Mouse (Mus musculus): Measurements from ENCODE around the gene Adgrb2.

Gene Adgrb2

DNA sequence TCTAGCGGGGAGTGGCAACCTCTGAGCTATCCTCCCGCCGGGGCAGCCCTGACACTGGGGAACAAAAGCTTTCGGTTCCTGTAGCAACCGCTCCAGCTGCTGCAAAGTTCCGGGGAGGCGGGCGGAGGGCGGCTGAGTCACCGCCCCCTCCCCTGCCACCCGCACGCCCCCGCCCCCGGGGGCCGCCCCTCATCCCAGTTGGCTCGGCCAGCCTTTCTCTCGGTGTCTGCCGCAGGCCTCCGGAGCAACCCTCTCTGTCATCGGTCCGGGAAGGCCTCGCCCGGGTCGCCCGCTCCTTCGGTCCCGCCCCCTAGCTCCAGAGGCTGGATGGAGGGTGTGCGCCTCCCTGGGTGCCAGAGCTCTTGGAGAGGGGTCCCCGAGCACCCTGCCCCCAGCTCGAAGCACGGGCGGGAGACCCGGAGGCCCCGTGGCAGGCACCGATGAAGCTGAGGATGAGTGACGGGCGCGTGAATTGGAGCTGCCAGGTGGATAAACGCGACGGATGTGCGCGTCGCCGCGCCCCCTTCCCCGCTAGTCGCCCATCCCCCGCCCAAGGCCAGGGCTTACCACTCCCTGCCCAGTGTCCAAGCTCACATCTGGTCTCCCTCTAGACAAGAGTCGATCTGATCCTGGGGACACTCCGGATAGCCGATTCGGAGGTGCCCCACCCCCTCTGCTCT is 3.3 kb downstream of the Adgrb2 start:
- DNase-seq, result no peak

DNA sequence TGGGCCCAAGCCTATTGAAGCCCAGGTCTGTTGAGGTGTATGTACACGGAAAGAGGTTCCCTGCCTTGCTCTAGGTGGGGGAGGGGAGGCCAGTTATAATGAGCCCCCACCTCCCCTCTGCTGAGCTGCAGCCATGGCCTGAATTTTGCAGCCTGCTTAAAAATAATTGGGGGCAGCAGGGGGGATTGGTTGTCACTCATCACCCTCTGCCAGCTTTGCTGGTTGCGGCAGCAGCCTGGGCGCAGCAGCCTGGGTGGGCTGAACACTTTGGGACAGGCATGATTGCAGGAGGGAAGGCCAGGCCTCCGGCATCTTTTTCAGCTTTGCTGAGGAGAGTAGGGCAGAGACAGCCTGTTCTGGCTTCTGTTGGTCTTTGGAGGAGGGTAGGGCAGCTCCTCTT is 5.3 kb downstream of the Adgrb2 start:
- DNase-seq, result no peak

DNA sequence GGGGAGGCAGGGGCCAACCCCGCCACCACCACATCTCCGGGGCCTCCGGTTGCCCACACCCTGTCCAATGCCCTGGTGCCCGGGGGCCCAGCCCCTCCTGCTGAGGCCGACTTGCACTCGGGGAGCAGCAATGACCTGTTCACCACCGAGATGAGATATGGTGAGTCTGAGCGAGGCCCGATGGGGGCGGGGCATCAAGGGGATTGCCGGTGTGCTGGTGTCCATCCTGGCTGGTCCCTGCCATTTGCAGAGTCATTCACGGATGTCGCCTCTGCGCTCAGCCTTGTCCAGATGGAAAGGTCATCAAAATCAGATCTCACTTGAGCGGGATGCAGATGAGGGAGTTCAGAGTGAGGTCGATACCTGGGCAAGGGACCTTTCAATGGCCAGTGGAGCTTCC is 8.1 kb downstream of the Adgrb2 start:
- no peak for DNase-seq

- DNase-seq, result no peak
Measured at GRCm38 (mm10) chr4:129993213-129993612, 8.5 kb downstream of the Adgrb2 start.

DNA sequence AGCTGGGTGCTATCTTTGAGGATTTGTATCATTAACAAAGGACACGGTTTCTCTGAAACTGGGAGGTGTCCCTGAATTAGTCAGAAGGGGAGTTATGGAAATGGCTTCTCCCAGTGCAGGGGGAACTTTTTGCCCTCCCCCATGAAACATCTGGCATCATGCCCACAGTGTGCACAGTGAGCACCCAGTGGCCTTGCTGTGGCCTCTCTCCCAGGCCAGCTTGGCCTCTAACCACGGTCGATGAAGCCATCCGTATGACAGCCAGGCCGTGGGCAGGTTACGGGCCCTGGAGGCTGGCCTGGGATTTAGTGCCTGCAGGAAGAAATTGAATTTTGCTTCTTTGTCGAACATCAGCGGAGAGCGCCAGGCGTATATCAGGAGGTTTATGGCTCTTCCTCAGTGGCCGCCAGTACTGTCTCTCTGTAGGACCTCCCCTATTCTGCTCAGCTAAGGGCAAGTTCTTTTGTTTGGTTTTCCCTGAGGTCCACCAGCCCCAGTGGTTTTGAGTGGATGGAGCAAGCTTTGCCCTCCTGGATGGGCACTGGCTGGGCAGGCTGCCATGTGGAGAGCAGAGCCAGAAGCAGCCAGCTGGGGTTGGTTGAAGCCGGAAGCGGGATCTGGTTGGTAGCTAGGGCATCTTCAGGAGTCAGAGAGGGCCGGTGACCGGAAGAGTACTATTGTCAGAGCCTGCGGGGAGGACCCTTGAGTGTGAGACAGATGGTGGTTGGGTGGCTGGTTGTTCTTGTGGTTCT is 9.4 kb downstream of the Adgrb2 start:
- DNase-seq, result no peak

DNA sequence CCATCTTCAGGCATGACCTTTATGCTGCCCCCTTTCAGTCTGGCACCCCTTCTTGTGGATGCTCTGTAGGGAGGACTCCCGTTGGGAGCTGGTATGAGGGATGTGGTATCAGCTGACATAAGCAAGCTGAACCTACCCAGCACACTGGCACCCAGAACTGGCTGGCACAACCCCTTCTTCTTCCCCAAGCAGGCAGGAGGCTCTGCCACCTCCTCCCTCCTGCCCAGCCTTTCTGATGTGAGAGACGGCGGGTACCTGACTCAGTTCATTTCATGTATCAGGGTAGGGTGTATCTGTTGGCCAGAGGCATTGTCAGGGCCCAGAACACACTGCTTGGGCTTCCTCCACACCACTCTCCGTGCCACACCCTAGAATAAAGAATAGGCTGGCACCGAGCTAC is 10.1 kb downstream of the Adgrb2 start:
- no peak for DNase-seq

GRCm38 (mm10) chr4:129995255-129995654 is 10.6 kb downstream of the Adgrb2 start:
- no peak for DNase-seq

DNA sequence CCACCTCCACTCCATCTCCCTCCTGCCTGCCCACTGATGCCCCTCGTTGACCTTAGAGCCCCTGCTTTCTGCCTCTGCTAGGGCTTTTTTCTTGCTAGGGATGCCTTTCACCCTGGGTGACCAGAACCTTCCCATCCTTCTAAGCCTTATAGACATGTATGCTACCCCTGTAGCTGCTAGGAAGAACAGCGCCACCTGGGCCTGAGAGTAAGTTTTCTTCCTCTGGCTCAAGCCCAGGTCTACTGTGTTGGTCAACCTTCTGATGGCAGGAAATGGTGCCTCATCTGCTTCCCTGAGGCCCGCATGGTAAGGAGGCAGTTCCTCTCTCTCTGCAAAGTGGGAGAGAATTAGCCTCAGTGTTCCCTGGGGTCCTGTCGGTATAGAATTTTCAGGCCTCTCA is 11.3 kb downstream of the Adgrb2 start:
- DNase-seq, result no peak

DNA sequence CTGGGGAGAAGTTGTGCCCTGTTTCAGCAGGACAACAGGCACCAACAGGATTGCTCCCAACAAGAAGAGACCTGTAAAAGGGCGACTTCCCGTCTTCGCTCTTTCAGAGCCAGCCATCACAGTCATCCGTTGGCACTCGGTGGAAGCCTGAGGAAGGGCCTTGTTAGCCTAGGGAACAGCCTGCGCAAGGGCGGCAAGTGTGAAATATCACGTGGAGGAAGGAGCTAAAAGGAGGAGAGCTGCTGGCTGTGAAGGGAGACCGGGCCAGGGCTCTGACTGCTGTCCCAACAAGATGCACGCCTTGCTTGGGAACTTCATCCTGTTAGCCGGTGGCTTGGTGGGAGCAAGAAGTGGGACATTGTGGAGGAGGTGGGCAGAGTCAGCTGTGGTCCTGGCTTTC is 13.5 kb downstream of the Adgrb2 start:
- no peak for DNase-seq

DNA sequence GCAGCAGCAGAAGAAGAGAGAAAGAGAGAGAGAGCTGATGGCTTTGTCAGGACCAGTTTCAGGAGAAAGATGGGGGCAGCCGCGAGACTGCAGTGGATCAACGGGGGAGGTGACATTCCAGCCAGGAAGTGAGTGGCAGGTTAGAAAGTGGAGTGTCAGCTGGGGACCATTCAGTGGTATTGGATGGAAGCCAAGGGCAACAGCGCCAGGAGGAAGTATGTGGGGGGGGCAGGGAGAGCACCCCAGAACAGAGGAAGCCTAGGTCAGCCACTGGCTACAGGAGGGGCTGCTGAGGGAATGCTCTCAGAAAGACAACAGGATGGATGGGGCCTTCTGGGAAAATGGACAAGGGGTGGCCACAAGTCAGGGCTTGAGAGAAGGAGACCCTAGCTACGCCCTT is 17.0 kb downstream of the Adgrb2 start:
- no peak for DNase-seq

DNA sequence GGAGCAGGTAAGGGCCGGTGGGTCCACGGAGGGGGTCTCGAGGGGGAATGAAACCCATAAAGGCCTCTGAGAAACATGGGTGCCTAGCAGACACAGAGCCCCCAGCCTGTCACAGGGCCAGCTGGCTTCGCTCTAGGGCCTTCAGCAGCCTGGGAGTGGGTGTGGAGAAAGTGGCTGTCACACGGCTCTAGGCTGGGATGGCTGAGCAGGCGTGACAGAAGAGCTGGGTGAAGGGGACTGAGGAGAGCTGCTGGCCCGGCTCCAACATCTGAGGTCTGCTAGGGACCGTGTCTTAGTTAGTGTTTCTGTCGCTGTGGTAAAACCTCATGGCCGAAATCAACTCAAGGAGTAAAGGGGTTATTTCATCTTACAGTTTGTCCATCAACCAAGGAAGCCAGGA is 17.5 kb downstream of the Adgrb2 start:
- DNase-seq, result no peak

DNA sequence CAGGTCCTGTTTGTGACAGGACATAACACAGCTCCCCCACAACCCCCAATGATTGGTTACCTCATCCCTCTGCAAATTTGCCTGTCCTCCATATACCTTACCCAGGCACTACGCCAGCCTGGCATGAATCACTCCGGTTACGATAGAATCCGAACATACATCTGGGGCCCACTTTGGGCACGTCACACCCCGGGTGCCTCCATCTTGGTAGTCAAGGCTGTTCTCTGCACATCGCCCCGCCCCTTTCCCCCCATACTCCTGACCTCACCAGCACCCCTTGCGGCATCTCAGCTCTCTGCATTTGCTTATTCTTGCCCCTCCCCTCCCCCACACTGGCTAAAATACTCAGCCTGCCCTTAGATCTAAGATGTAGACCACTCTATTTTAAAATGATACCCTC is 20.9 kb downstream of the Adgrb2 start:
- DNase-seq, result no peak

GRCm38 (mm10) chr4:130006533-130006932 is 21.9 kb downstream of the Adgrb2 start:
- DNase-seq, result no peak

GRCm38 (mm10) chr4:130009043-130009442 is 24.4 kb downstream of the Adgrb2 start:
- DNase-seq, result no peak

DNA sequence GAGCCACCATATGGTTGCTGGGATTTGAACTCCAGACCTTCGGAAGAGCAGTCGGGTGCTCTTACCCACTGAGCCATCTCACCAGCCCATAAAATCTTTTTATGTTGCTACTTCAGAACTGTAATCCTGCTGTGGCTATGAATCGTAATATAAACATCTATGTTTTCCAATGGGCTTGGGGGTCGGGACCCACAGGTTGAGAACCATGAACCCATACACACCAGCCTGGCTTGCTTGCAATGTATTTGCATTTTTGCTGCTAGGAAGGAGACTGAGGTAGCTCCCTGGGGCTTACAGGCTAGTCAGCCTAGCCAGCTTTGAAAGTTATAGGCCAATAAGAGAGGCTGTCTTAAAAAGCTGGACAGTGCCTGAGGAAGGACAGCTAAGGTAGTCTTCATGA is 26.1 kb downstream of the Adgrb2 start:
- DNase-seq, result no peak

DNA sequence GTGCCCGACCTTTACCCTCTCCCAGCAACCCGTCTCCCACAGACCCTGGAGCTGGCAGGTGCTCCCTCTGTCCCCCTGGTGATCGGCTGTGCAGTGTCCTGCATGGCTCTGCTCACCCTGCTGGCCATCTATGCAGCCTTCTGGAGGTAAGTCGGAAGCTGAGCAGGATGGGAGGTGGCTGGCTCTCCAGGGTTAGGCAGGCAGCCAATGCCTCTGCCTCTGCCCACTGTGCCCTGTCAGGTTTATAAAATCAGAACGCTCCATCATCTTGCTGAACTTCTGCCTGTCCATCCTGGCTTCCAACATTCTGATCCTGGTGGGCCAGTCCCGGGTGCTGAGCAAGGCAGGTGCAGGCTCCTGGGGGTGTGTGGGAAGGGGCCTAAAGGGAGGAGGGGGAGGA is 27.6 kb downstream of the Adgrb2 start:
- DNase-seq, result no peak

- DNase-seq, result no peak
Measured at GRCm38 (mm10) chr4:130013111-130013510, 28.4 kb downstream of the Adgrb2 start.

GRCm38 (mm10) chr4:130016010-130016409 is 31.3 kb downstream of the Adgrb2 start:
- DNase-seq, result no peak

GRCm38 (mm10) chr4:130017036-130017674 is 32.5 kb downstream of the Adgrb2 start:
- peak in 1 of 2 experiments; percentile 40 for DNase-seq

DNA sequence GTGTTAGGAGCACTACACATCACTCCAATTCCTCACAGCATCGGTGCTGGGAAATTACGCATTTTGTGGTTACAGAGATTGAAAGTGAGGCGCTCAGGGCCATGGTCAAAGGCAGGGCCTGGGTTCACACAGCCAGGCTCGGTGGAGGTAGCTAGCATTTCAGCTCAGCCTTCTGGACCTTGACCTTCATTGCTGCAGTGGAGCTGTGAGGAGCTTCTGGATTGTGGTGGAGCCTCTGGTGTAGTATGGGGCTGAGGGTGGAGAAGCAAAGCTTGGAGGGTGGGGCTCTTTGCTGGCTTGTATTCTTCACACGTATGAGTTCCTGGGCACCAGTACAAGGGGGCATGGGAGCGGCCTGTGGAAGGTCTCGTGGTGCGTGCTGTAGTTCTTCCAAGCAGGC is 38.3 kb downstream of the Adgrb2 start:
- DNase-seq, result no peak

- DNase-seq, result no peak
Measured at GRCm38 (mm10) chr4:130023511-130024231, 39.0 kb downstream of the Adgrb2 start.

DNA sequence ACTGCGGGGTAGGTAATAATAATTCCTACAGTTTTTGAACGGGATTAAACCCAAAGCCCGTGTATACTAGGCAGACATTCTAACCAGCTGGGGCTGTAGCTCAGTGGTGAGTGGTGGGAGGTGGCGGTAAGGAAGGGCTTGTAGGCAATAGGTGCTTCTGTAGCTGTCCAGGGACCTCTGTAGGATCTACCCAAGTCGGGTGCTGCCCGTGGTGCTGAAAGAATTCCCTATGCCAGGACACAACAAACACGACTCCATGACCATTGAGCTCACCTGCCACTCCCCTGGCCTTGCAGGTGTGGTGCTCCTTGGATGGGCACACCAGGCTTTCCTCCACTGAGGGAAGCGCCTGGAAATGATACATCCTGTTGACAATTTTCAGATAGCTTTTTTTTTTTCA is 40.9 kb downstream of the Adgrb2 start:
- no peak for DNase-seq

GRCm38 (mm10) chr4:130031146-130031545 is 46.5 kb downstream of the Adgrb2 start:
- no peak for DNase-seq

DNA sequence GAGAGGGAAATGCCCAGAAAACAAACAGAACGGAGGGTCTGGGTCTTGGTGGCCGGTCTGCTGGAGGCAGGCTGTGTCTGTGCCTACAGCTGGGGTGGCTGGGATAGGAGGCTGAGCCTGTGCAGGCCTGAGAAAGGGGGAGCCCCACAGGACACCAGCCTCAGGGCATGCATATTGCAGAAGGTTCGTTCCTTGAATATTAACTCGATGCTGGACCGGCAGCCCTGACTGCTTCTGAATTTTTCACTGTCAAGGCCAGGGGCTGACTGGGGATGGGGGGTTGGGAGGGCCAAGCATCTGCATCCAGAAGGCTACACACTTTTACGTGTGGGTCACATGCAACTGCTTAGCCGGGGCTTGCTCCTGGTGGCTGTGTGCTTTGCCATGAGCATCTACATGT is 48.8 kb downstream of the Adgrb2 start:
- DNase-seq, result no peak
